Mouse (Mus musculus): Measurements from ENCODE around the gene Fam149b.

- TF ChIP-seq CHD2 (IDR thresholded peaks at IDR 0.05; ENCODE audit: low read depth, low read length) (no peak), HCFC1 (IDR thresholded peaks at IDR 0.05; ENCODE audit: borderline replicate concordance, insufficient read depth, low read length) (no peak), MAFK (IDR thresholded peaks at IDR 0.05; ENCODE audit: insufficient read depth, low read depth, low read length) (no peak), ZNF384 (IDR thresholded peaks at IDR 0.05; ENCODE audit: low read depth, low read length) (no peak), ZC3H11A (IDR thresholded peaks at IDR 0.05; ENCODE audit: borderline replicate concordance, low read depth, low read length) (no peak)
These were observed 19.5 kb upstream of the Fam149b start for GRCm38 (mm10) chr14:20328474-20328873.

All from ES-E14 (cell line).